Mouse (Mus musculus): ENCODE measurements around the gene Rpl18. TPM values are rescaled to one million over a fixed set of nuclear protein-coding genes. Genes with fewer than 3 reads are reported as not detected.
A peak's percentile ranks its signal among the peaks of the same experiment; 100 is the strongest.

Rpl18 gene
- polyA plus RNA-seq, 1 experiment from 2014 or later, result 1,244 TPM

DNA sequence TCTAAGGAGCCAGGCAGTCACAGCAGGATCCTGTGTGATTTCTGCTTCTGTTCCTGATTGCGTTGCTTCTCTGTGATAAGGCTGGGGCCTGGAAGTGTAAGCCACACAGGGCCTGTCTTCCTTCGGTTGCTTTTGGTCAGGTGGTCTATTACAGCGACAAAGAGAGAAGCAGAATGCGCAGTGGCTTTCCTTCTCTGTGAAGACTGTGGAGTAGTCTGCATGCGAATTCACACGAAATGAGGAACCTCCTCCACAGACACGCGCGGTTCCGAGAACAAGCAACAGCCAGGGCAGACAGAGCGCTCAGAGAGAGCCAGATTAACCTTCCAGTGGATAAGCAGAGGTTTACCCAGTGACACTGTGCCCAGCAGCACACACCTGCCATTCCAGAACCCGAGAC, 26.1 kb downstream of the Rpl18 start:
- Histone ChIP-seq H3K4me2 (ENCODE audit: low read depth, severe bottlenecking) (no peak overlapping the region), H3K9ac (ENCODE audit: low read length) (no peak overlapping the region)

DNA sequence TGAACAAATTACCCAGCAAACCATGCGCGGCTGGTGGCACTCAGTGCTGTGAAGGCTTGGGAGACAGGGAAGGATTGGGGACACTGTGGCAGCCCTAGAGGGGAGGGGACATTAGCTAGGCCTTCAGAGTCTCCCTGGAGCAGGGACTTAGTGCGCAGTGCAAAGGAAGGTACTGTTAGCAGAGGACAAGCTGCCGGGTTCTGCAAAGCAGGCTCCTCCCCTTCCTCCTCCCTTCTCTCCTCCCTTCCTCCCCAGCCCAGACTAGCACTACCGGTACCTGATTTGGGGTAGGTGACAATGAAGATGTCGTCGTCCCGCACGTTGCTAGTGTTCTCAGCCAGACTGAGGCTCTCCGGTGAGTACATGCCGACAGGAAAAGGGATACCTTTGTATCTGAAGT, 26.5 kb downstream of the Rpl18 start:
- no peak for ATAC-seq (ENCODE audit: insufficient number of reproducible peaks, low FRiP score, low TSS enrichment, low read depth)
- 27% methylated on average over 11 of the region's 11 CpGs for WGBS
- H3K9ac ChIP-seq (ENCODE audit: low read length), result no peak overlapping the region

More for the DNA sequence above, 26.1 kb downstream of the Rpl18 start:
- Histone ChIP-seq H3K27me3 (ENCODE audit: control insufficient read depth, insufficient read depth, low read length) (no peaks in the 10 kb centered on the region), H3K36me3 (ENCODE audit: control insufficient read depth, insufficient read depth, low read length) (no peaks in the 10 kb centered on the region), H3K27ac (replicated peaks; ENCODE audit: low read depth, low read length) (no peak overlapping the region), H3K9me3 (ENCODE audit: control insufficient read depth, low read length) (no peaks in the 10 kb centered on the region), H3K4me3 (ENCODE audit: low read depth, low read length) (no peak overlapping the region), H3K4me1 (ENCODE audit: control insufficient read depth, insufficient read depth, low read length) (no peaks in the 10 kb centered on the region)
- ATAC-seq (ENCODE audit: insufficient number of reproducible peaks, low FRiP score, low TSS enrichment, low read depth) (no peak), DNase-seq (ENCODE audit: low spot score) (no peak)
- WGBS, result 86% methylated on average over 12 of the region's 12 CpGs

DNA sequence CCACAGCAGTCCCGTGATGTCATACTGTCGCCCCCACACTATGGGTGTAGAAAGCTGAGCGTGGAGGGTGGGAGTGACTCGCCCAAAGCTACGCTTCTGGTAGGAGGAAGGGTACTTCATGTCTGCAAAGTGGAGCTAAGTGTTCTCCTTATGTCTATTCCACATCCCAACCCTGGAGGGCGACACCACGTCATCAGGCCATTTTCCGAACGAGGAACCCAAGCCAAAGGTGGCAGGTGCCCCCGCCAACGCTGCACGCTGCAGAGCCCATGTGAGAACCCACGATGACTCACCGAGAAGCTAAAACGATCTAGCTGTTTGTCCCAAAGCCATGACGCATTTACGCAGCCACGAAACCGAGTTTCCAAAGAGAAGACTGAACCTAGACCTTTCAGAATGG, 27.1 kb downstream of the Rpl18 start:
- Histone ChIP-seq H3K9me3 (ENCODE audit: control insufficient read depth, low read length) (no peaks in the 10 kb centered on the region; the same call in 1 of the 2 replicates), H3K27ac (replicated peaks; ENCODE audit: low read depth, low read length) (no peak overlapping the region), H3K4me1 (ENCODE audit: control insufficient read depth, insufficient read depth, low read length) (no peaks in the 10 kb centered on the region), H3K27me3 (ENCODE audit: control insufficient read depth, insufficient read depth, low read length) (no peaks in the 10 kb centered on the region), H3K36me3 (ENCODE audit: control insufficient read depth, insufficient read depth, low read length) (no peaks in the 10 kb centered on the region), H3K4me2 (ENCODE audit: low read depth, severe bottlenecking) (peak overlapping the region; percentile 24; the same call in 1 of the 2 replicates), H3K4me3 (ENCODE audit: low read depth, low read length) (peak overlapping the region; percentile 14; the same call in 1 of the 2 replicates), H3K9ac (ENCODE audit: low read length) (no peak overlapping the region)
- 35% methylated on average over 19 of the region's 19 CpGs for WGBS
- ATAC-seq (ENCODE audit: insufficient number of reproducible peaks, low FRiP score, low TSS enrichment, low read depth) (no peak), DNase-seq (ENCODE audit: low spot score) (no peak)

More for the DNA sequence above, 26.5 kb downstream of the Rpl18 start:
- Histone ChIP-seq H3K27ac (replicated peaks; ENCODE audit: low read depth, low read length) (no peak overlapping the region), H3K4me2 (ENCODE audit: low read depth, severe bottlenecking) (peak overlapping the region; percentile 24; the same call in 1 of the 2 replicates), H3K36me3 (ENCODE audit: control insufficient read depth, insufficient read depth, low read length) (no peaks in the 10 kb centered on the region), H3K4me3 (ENCODE audit: low read depth, low read length) (peak overlapping the region; percentile 14; the same call in 1 of the 2 replicates), H3K27me3 (ENCODE audit: control insufficient read depth, insufficient read depth, low read length) (no peaks in the 10 kb centered on the region), H3K4me1 (ENCODE audit: control insufficient read depth, insufficient read depth, low read length) (no peaks in the 10 kb centered on the region), H3K9me3 (ENCODE audit: control insufficient read depth, low read length) (no peaks in the 10 kb centered on the region; the same call in 1 of the 2 replicates)
- no peak for DNase-seq (ENCODE audit: low spot score)

DNA sequence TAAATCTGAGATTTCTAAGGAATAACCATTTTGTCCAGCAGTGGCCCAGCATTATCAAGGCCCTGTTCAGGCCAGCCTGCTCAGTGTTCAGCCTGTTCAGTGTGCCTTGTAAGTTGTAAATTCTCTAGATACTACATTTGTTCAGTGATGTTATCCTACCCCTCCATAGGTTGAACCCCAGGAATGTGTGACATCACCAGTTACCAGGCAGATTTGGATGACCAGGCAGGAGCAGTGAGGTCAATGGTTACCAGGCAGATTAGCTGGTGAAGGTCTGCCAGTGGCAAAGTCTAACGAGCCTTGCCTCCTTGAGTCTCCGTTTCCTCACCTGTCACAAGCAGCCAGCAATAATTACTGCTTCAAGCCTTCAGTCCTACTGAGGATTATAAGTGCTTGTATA, 29.1 kb downstream of the Rpl18 start:
- H3K4me3 ChIP-seq (ENCODE audit: low read depth, low read length), result no peak overlapping the region
- H3K4me2 ChIP-seq (ENCODE audit: low read depth, severe bottlenecking), result no peak overlapping the region
- H3K27ac ChIP-seq (replicated peaks; ENCODE audit: low read depth, low read length), result no peak overlapping the region
- H3K9ac ChIP-seq (ENCODE audit: low read length), result no peak overlapping the region
- WGBS, result 34% methylated on average over 2 of the region's 2 CpGs
- DNase-seq (ENCODE audit: low spot score), result peak; percentile 81
- no peaks in the 10 kb centered on the region for H3K4me1 ChIP-seq (ENCODE audit: control insufficient read depth, insufficient read depth, low read length)
- 0 out of 2 replicates have a peak, but pooled peaks have one; percentile 11 for ATAC-seq (ENCODE audit: insufficient number of reproducible peaks, low FRiP score, low TSS enrichment, low read depth)
- no peaks in the 10 kb centered on the region for H3K27me3 ChIP-seq (ENCODE audit: control insufficient read depth, insufficient read depth, low read length)
- no peaks in the 10 kb centered on the region for H3K36me3 ChIP-seq (ENCODE audit: control insufficient read depth, insufficient read depth, low read length)
- H3K9me3 ChIP-seq (ENCODE audit: control insufficient read depth, low read length), result no peaks in the 10 kb centered on the region; the same call in 1 of the 2 replicates

DNA sequence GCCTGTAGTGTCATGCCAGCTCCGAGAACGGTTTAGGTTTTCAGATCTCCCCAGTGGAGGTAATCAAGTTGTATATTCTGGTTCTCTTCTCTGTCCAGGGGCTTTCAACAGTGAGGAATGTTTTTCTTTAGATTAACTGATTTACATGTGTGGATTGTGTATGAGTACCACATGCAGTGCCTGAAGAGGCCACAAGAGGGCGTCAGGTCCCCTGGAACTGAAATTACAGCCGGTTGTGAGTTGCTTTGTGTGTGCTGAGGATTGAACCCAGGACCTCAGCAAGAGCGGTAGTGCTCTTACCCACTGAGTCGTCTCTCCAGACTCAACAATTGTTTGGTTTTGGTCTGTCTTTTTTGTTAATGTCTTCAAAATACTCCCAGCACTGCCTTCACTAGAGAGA, 31.3 kb downstream of the Rpl18 start:
- H3K9me3 ChIP-seq (ENCODE audit: control insufficient read depth, low read length), result no peaks in the 10 kb centered on the region; the same call in 1 of the 2 replicates
- H3K4me2 ChIP-seq (ENCODE audit: low read depth, severe bottlenecking), result no peak overlapping the region
- H3K27me3 ChIP-seq (ENCODE audit: control insufficient read depth, insufficient read depth, low read length), result no peaks in the 10 kb centered on the region
- no peak for DNase-seq (ENCODE audit: low spot score)
- H3K9ac ChIP-seq (ENCODE audit: low read length), result no peak overlapping the region
- WGBS, result 64% methylated on average over 6 of the region's 6 CpGs
- H3K36me3 ChIP-seq (ENCODE audit: control insufficient read depth, insufficient read depth, low read length), result no peaks in the 10 kb centered on the region
- ATAC-seq (ENCODE audit: insufficient number of reproducible peaks, low FRiP score, low TSS enrichment, low read depth), result no peak
- H3K4me1 ChIP-seq (ENCODE audit: control insufficient read depth, insufficient read depth, low read length), result peaks cover 3% of the 10 kb centered on the region; the same call in 1 of the 2 replicates
- H3K4me3 ChIP-seq (ENCODE audit: low read depth, low read length), result no peak overlapping the region
- H3K27ac ChIP-seq (replicated peaks; ENCODE audit: low read depth, low read length), result no peak overlapping the region

DNA sequence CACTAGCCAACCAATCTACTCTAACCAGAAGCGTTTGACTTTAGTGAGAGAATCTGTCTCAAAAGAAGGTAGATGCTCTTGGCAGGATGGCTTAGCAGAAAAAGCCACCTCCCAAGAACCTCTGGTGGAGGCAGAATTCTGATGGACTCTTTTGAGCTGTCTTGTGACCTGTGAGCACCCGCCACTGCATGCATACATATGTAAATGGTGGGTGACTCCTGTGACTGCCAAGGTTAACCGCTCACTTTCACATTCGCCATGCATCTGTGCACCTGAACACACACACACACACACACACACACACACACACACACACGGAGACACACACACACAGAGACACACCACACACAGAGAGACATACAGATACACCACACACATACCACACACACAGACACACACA, 32.2 kb downstream of the Rpl18 start:
- Histone ChIP-seq H3K4me2 (ENCODE audit: low read depth, severe bottlenecking) (no peak overlapping the region), H3K36me3 (ENCODE audit: control insufficient read depth, insufficient read depth, low read length) (no peaks in the 10 kb centered on the region), H3K27me3 (ENCODE audit: control insufficient read depth, insufficient read depth, low read length) (no peaks in the 10 kb centered on the region), H3K27ac (replicated peaks; ENCODE audit: low read depth, low read length) (no peak overlapping the region), H3K4me1 (ENCODE audit: control insufficient read depth, insufficient read depth, low read length) (peaks cover 3% of the 10 kb centered on the region; the same call in 1 of the 2 replicates), H3K9ac (ENCODE audit: low read length) (no peak overlapping the region), H3K4me3 (ENCODE audit: low read depth, low read length) (no peak overlapping the region), H3K9me3 (ENCODE audit: control insufficient read depth, low read length) (no peaks in the 10 kb centered on the region; the same call in 1 of the 2 replicates)
- DNase-seq (ENCODE audit: low spot score) (no peak), ATAC-seq (ENCODE audit: insufficient number of reproducible peaks, low FRiP score, low TSS enrichment, low read depth) (no peak)
- 87% methylated on average over 5 of the region's 5 CpGs for WGBS

DNA sequence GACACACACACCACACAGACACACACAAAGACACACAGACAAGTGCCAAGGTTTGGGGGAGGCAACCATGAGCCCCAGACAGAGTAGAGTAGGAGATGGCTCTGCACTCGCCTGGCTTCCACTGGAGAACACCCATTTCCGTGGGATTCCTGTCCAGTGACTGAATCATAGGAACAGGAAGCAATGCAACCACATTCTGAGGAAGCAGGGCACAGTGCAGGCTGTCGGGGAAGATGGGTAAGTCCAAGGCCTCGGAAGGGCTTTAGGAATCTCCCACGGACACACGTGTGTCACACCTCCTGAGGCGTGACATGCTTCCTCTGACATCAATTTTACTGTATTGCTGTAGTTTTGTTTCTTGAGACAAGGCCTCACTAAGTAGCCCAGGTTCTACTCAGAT, 32.9 kb downstream of the Rpl18 start:
- H3K9me3 ChIP-seq (ENCODE audit: control insufficient read depth, low read length), result no peaks in the 10 kb centered on the region; the same call in 1 of the 2 replicates
- H3K36me3 ChIP-seq (ENCODE audit: control insufficient read depth, insufficient read depth, low read length), result no peaks in the 10 kb centered on the region
- H3K27me3 ChIP-seq (ENCODE audit: control insufficient read depth, insufficient read depth, low read length), result no peaks in the 10 kb centered on the region
- H3K4me2 ChIP-seq (ENCODE audit: low read depth, severe bottlenecking), result no peak overlapping the region
- peaks cover 3% of the 10 kb centered on the region; the same call in 1 of the 2 replicates for H3K4me1 ChIP-seq (ENCODE audit: control insufficient read depth, insufficient read depth, low read length)
- no peak overlapping the region for H3K4me3 ChIP-seq (ENCODE audit: low read depth, low read length)
- whole genome bisulfite sequencing, result 82% methylated on average over 7 of the region's 7 CpGs
- no peak for DNase-seq (ENCODE audit: low spot score)
- no peak overlapping the region for H3K27ac ChIP-seq (replicated peaks; ENCODE audit: low read depth, low read length)
- no peak overlapping the region for H3K9ac ChIP-seq (ENCODE audit: low read length)
- ATAC-seq (ENCODE audit: insufficient number of reproducible peaks, low FRiP score, low TSS enrichment, low read depth), result no peak

DNA sequence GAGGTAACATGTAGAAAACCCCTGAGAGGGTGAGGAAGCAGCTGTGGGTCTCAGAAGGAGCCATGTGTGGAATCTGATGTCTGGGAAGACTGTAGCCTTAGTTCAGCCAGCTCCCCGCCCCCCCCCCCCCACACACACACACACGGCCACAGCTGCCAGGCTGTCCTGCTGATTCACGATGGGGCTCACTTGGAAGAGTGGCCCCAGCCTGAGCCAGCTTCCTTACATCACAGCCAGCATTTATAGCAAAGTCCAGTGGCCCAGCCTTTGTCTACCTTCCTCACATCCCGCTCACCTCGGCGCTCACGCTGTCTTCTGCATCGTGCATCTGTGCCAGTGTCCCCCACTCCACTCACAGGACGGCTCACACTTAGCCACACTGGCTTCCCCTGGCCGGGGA, 34.1 kb downstream of the Rpl18 start:
- ATAC-seq (ENCODE audit: insufficient number of reproducible peaks, low FRiP score, low TSS enrichment, low read depth) (no peak), DNase-seq (ENCODE audit: low spot score) (no peak)
- Histone ChIP-seq H3K36me3 (ENCODE audit: control insufficient read depth, insufficient read depth, low read length) (no peaks in the 10 kb centered on the region), H3K4me2 (ENCODE audit: low read depth, severe bottlenecking) (no peak overlapping the region), H3K9me3 (ENCODE audit: control insufficient read depth, low read length) (no peaks in the 10 kb centered on the region; the same call in 1 of the 2 replicates), H3K27me3 (ENCODE audit: control insufficient read depth, insufficient read depth, low read length) (no peaks in the 10 kb centered on the region), H3K9ac (ENCODE audit: low read length) (0 out of 2 replicates have a peak overlapping the region, but pooled peaks have one; percentile 23), H3K4me1 (ENCODE audit: control insufficient read depth, insufficient read depth, low read length) (peaks cover 3% of the 10 kb centered on the region; the same call in 1 of the 2 replicates), H3K4me3 (ENCODE audit: low read depth, low read length) (no peak overlapping the region), H3K27ac (replicated peaks; ENCODE audit: low read depth, low read length) (no peak overlapping the region)
- WGBS, result 43% methylated on average over 9 of the region's 10 CpGs

DNA sequence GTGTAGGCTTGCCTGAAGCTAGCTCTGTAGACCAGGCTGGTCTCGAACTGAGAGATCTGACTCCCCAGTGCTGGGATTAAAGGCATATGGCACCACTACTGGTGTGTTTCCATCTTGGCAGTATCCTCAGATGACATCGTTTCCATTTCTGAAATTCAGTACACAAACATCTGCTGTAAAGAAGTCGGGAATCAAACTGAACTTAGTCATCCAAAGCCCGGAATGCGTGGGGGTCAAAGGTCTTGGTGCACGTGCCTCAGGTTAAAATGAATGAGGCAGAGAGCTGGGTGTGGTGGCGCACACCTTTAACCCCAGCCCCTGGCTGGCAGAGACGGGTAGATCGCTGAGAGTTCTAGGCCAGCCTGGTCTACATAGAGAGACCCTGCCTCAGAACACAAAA, 34.9 kb downstream of the Rpl18 start:
- 79% methylated on average over 9 of the region's 9 CpGs for WGBS
- ATAC-seq (ENCODE audit: insufficient number of reproducible peaks, low FRiP score, low TSS enrichment, low read depth) (no peak), DNase-seq (ENCODE audit: low spot score) (no peak)
- Histone ChIP-seq H3K27ac (replicated peaks; ENCODE audit: low read depth, low read length) (no peak overlapping the region), H3K27me3 (ENCODE audit: control insufficient read depth, insufficient read depth, low read length) (no peaks in the 10 kb centered on the region), H3K9me3 (ENCODE audit: control insufficient read depth, low read length) (no peaks in the 10 kb centered on the region; the same call in 1 of the 2 replicates), H3K4me3 (ENCODE audit: low read depth, low read length) (no peak overlapping the region), H3K4me2 (ENCODE audit: low read depth, severe bottlenecking) (no peak overlapping the region), H3K4me1 (ENCODE audit: control insufficient read depth, insufficient read depth, low read length) (peaks cover 3% of the 10 kb centered on the region; the same call in 1 of the 2 replicates), H3K9ac (ENCODE audit: low read length) (no peak overlapping the region), H3K36me3 (ENCODE audit: control insufficient read depth, insufficient read depth, low read length) (no peaks in the 10 kb centered on the region)
